8 mouse cellular contexts compared by ENCODE assay signal in the genomic region with DNA sequence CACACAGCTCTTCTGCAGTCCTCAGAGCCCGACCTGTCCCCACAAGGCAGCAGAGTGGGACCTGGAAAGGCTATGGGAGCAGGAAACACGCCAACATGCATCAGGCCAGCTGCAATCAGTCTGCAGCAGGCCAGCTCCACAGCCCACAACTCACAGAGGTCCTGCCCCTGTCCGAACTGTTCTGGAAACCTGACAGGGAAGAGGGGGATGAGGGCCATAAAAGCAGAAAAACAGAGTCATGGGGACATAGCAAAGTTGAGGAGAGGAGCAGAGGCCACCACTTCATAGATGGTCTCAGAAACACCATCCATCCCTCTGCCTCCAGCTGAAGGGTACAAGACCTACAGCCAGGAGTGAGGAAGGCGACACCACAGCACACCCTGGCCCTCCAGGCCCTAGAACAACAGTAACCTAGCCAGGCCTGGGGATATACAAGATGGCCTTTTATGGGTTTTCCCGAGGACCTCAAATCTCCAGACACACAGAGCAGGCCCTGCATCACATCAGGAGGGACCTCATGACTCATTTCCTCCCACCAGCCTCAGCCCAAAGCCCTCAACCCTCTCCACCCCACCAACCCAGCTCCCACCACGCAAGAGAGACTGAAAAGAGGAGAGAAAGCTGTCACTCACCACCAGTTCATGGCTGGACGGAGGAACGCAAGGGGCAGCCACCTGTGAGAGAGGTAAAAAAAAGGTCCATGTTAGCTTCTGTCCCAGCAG.
DNase-seq lines count a peak whose midpoint lies in the region; ATAC-seq and TF ChIP-seq lines count a peak whose summit lies in the region.
"Had no signal": no experiment of that assay in that cellular context is flagged by ENCODE, and none has a peak within 500 bp of the region (broad histone marks: within the 10 kb centered on the region; RNA-seq: fewer than 3 reads in every experiment).

No protein-coding gene starts in this region.

- TF ChIP-seq CTCF in testis, adult 2 months (IDR thresholded peaks at IDR 0.05; ENCODE audit: control insufficient read depth, insufficient read depth, insufficient replicate concordance, low read depth, low read length), result no peak

- peaks cover 16% of the 10 kb centered on the region for H3K4me1 ChIP-seq in testis, adult 2 months (ENCODE audit: control insufficient read depth, insufficient read depth, low read length)
- peaks cover 55% of the 10 kb centered on the region for H3K4me1 ChIP-seq in limb, embryonic 13.5 days
- H3K4me1 ChIP-seq in midbrain, embryonic 14.5 days (ENCODE audit: control insufficient read depth, insufficient read depth, low read length), result no peaks in the 10 kb centered on the region

- no peak for DNase-seq in testis, postnatal 10 days (ENCODE audit: low spot score)
- DNase-seq in heart, postnatal 14 days, result peak; percentile 67
- no peak for DNase-seq in midbrain, embryonic 14.5 days
- DNase-seq in right cerebral cortex, adult 2 months (ENCODE audit: low spot score in 2 of 2), result no peak
- DNase-seq in gastrocnemius, postnatal 14 days, result no peak

- H3K4me3 ChIP-seq in testis, adult 2 months (ENCODE audit: control insufficient read depth, low read depth, low read length), result no peak overlapping the region
- H3K4me3 ChIP-seq in limb, embryonic 13.5 days, result no peak overlapping the region
- H3K4me3 ChIP-seq in midbrain, embryonic 14.5 days (replicated peaks; ENCODE audit: low read depth, low read length), result no peak overlapping the region

- ATAC-seq in limb, embryonic 13.5 days (ENCODE audit: low FRiP score, low read depth), result no peak
- no peak for ATAC-seq in midbrain, embryonic 14.5 days (ENCODE audit: low FRiP score, low TSS enrichment)
- ATAC-seq: Patski had no signal

- intact Hi-C loops in heart, postnatal 14 days (cut with DNase I), result no loop called here
- intact Hi-C loops in gastrocnemius, postnatal 14 days (cut with DNase I; ENCODE audit: low total_unique reads), result no loop called here

- peaks cover 7% of the 10 kb centered on the region; the same call in 1 of the 2 replicates for H3K9me3 ChIP-seq in limb, embryonic 13.5 days
- H3K9me3 ChIP-seq in midbrain, embryonic 14.5 days (ENCODE audit: control insufficient read depth, low read length), result no peaks in the 10 kb centered on the region

- no peak for TF ChIP-seq POLR2A in testis, adult 2 months (IDR thresholded peaks at IDR 0.05; ENCODE audit: control insufficient read depth, low read depth, low read length)

- H3K4me2 ChIP-seq in limb, embryonic 13.5 days (replicated peaks), result no peak overlapping the region
- no peak overlapping the region for H3K4me2 ChIP-seq in midbrain, embryonic 14.5 days (ENCODE audit: low read length)

- 35% methylated on average over 8 of the region's 8 CpGs for WGBS in limb, embryonic 13.5 days
- 77% methylated on average over 8 of the region's 8 CpGs for WGBS in midbrain, embryonic 14.5 days

- no peaks in the 10 kb centered on the region for H3K36me3 ChIP-seq in testis, adult 2 months (ENCODE audit: control insufficient read depth, insufficient read depth, low read length)
- peaks cover 23% of the 10 kb centered on the region for H3K36me3 ChIP-seq in limb, embryonic 13.5 days
- H3K36me3 ChIP-seq in midbrain, embryonic 14.5 days (ENCODE audit: control insufficient read depth, insufficient read depth, low read length), result no peaks in the 10 kb centered on the region

- no peaks in the 10 kb centered on the region for H3K27me3 ChIP-seq in testis, adult 2 months (ENCODE audit: control insufficient read depth, insufficient read depth, low read length)
- no peaks in the 10 kb centered on the region for H3K27me3 ChIP-seq in limb, embryonic 13.5 days
- H3K27me3 ChIP-seq in midbrain, embryonic 14.5 days (ENCODE audit: control insufficient read depth, insufficient read depth, low read length), result no peaks in the 10 kb centered on the region
- H3K27me3 ChIP-seq: Patski had no signal

- peak overlapping the region; percentile 13 for H3K9ac ChIP-seq in limb, embryonic 13.5 days
- H3K9ac ChIP-seq in midbrain, embryonic 14.5 days (replicated peaks; ENCODE audit: low read length), result no peak overlapping the region

- H3K27ac ChIP-seq in testis, adult 2 months (ENCODE audit: control insufficient read depth, insufficient read depth, low read depth, low read length), result peak overlapping the region; percentile 87
- peak overlapping the region; percentile 75; the same call in 1 of the 2 replicates for H3K27ac ChIP-seq in limb, embryonic 13.5 days
- H3K27ac ChIP-seq in midbrain, embryonic 14.5 days (replicated peaks; ENCODE audit: low read depth, low read length), result no peak overlapping the region

Comparison
In these comparisons a context has a peak if more than half of its experiments do, and no peak if none do; other contexts are left out.
1. DNase-seq: peak in heart, postnatal 14 days (2 of 2); none in testis, postnatal 10 days (single experiment), midbrain, embryonic 14.5 days (single experiment), right cerebral cortex, adult 2 months (0 of 2) and gastrocnemius, postnatal 14 days (single experiment).